Mouse (Mus musculus): ENCODE results near the gene Polr1e. TPM values are rescaled to one million over a fixed set of nuclear protein-coding genes. Genes with fewer than 3 reads are reported as not detected.
"Not testable (repeated sequence)": the region's sequence is repeated elsewhere in the genome, so short reads cannot be mapped to it uniquely, and the experiment has no call there.

Polr1e gene
- total RNA-seq, 2 experiments from 2014 or later = 14.0 to 15.7 TPM

GRCm38 (mm10) chr4:45000001-45000400 is 18.4 kb upstream of the Polr1e start:
- DNase-seq (ENCODE audit: low spot score in 2 of 2) = no peak

- no peak for DNase-seq (ENCODE audit: low spot score in 2 of 2)
Measured at GRCm38 (mm10) chr4:45005452-45005851, 12.9 kb upstream of the Polr1e start.

- no peak for DNase-seq (ENCODE audit: low spot score in 2 of 2)
Measured at GRCm38 (mm10) chr4:45010806-45011415, 7.5 kb upstream of the Polr1e start.

- peak; percentile 59 to 64 for DNase-seq (ENCODE audit: low spot score in 2 of 2)
Measured at GRCm38 (mm10) chr4:45011581-45012104, 6.7 kb upstream of the Polr1e start.

GRCm38 (mm10) chr4:45012105-45012975 is 6.0 kb upstream of the Polr1e start, which contains the start of gene Zbtb5:
Gene Zbtb5, minus strand, starts transcription at chr4:45012412.
- peak; percentile 91 for DNase-seq (ENCODE audit: low spot score in 2 of 2)

GRCm38 (mm10) chr4:45013031-45013431 is 5.4 kb upstream of the Polr1e start:
- DNase-seq (ENCODE audit: low spot score in 2 of 2) = peak in 1 of 2 experiments; percentile 26

GRCm38 (mm10) chr4:45013537-45013936 is 4.8 kb upstream of the Polr1e start:
- DNase-seq (ENCODE audit: low spot score in 2 of 2) = no peak

- peak; percentile 51 to 61 for DNase-seq (ENCODE audit: low spot score in 2 of 2)
Measured at GRCm38 (mm10) chr4:45015615-45016014, 2.8 kb upstream of the Polr1e start.

- DNase-seq (ENCODE audit: low spot score in 2 of 2) = no peak
Measured at GRCm38 (mm10) chr4:45019009-45019408, 626 bp downstream of the Polr1e start.

- no peak for DNase-seq (ENCODE audit: low spot score in 2 of 2)
Measured at GRCm38 (mm10) chr4:45026459-45026858, 8.1 kb downstream of the Polr1e start.

- no peak for DNase-seq (ENCODE audit: low spot score in 2 of 2)
Measured at GRCm38 (mm10) chr4:45032586-45032985, 14.2 kb downstream of the Polr1e start.

GRCm38 (mm10) chr4:45034693-45035628 is 16.6 kb downstream of the Polr1e start:
- DNase-seq (ENCODE audit: low spot score in 2 of 2) = peak; percentile 42 to 58

- no peak for DNase-seq (ENCODE audit: low spot score in 2 of 2)
Measured at GRCm38 (mm10) chr4:45036048-45036447, 17.7 kb downstream of the Polr1e start.

GRCm38 (mm10) chr4:45036571-45036970 is 18.2 kb downstream of the Polr1e start:
- DNase-seq (ENCODE audit: low spot score in 2 of 2) = no peak

GRCm38 (mm10) chr4:45037455-45038410 is 19.4 kb downstream of the Polr1e start:
- DNase-seq (ENCODE audit: low spot score in 2 of 2) = no peak

GRCm38 (mm10) chr4:45038879-45039278 is 20.5 kb downstream of the Polr1e start:
- not testable (repeated sequence) for DNase-seq (ENCODE audit: low spot score in 2 of 2)

GRCm38 (mm10) chr4:45039546-45039945 is 21.2 kb downstream of the Polr1e start:
- not testable (repeated sequence) for DNase-seq (ENCODE audit: low spot score in 2 of 2)

GRCm38 (mm10) chr4:45040795-45041194 is 22.4 kb downstream of the Polr1e start:
- no peak for DNase-seq (ENCODE audit: low spot score in 2 of 2)

GRCm38 (mm10) chr4:45046679-45047078 is 28.3 kb downstream of the Polr1e start:
- DNase-seq (ENCODE audit: low spot score in 2 of 2) = no peak

All from adrenal gland, adult 18-20 months (tissue).